Mouse (Mus musculus): Measurements from ENCODE around the gene Gm20388. TPM values are rescaled to one million over a fixed set of nuclear protein-coding genes. Genes with fewer than 3 reads are reported as not detected.
A peak's percentile ranks its signal among the peaks of the same experiment; 100 is the strongest.

The Gm20388 gene
- polyA plus RNA-seq, 1 experiment from 2014 or later: not detected

- H3K27ac ChIP-seq (replicated peaks in 1 of 2; ENCODE audit: control insufficient read depth in 1 of 2, insufficient read depth in 1 of 2, low read depth in 2 of 2, low read length in 2 of 2): peak within 1 kb of the TSS; percentile 90 to 94
- peak within 1 kb of the TSS; percentile 71 to 88 for H3K4me3 ChIP-seq (ENCODE audit: control insufficient read depth in 1 of 2, insufficient read depth in 1 of 2, low read depth in 1 of 2, low read length in 2 of 2)
- peaks cover 14 to 24% of the 10 kb centered on the region in 2 experiments for H3K4me1 ChIP-seq (ENCODE audit: control insufficient read depth in 2 of 2, insufficient read depth in 2 of 2, low read length in 2 of 2)
- WGBS: under 1% methylated on average over 62 of the region's 62 CpGs
- peak within 1 kb of the TSS; percentile 93 for H3K9ac ChIP-seq (ENCODE audit: low read length)
- peaks cover 33% of the 10 kb centered on the region for H3K36me3 ChIP-seq (ENCODE audit: control insufficient read depth, insufficient read depth, low read length)
- ATAC-seq (ENCODE audit: insufficient number of reproducible peaks, insufficient read depth, low FRiP score, low read depth): peak; percentile 92
- no peaks in the 10 kb centered on the region for H3K9me3 ChIP-seq (ENCODE audit: control insufficient read depth, low read length)
- peak within 1 kb of the TSS; percentile 92 for H3K4me2 ChIP-seq (ENCODE audit: low read length)
- H3K27me3 ChIP-seq (ENCODE audit: control insufficient read depth, insufficient read depth, low read length): no peaks in the 10 kb centered on the region
Observed at GRCm38 (mm10) chr8:122567361-122568108, 2656.9 kb downstream of the Gm20388 start, which contains the start of gene Cdt1. Gene Cdt1 (plus strand): TSS chr8:122568015.

- ATAC-seq (ENCODE audit: insufficient number of reproducible peaks, insufficient read depth, low FRiP score, low read depth): peak; percentile 35
- Histone ChIP-seq H3K4me3 (ENCODE audit: control insufficient read depth in 1 of 2, insufficient read depth in 1 of 2, low read depth in 1 of 2, low read length in 2 of 2) (peak overlapping the region; percentile 71 to 88), H3K9ac (ENCODE audit: low read length) (peak overlapping the region; percentile 93), H3K9me3 (ENCODE audit: control insufficient read depth, low read length) (no peaks in the 10 kb centered on the region), H3K36me3 (ENCODE audit: control insufficient read depth, insufficient read depth, low read length) (peaks cover 39% of the 10 kb centered on the region), H3K27ac (replicated peaks in 1 of 2; ENCODE audit: control insufficient read depth in 1 of 2, insufficient read depth in 1 of 2, low read depth in 2 of 2, low read length in 2 of 2) (peak overlapping the region; percentile 76 to 94), H3K4me1 (ENCODE audit: control insufficient read depth in 2 of 2, insufficient read depth in 2 of 2, low read length in 2 of 2) (peaks cover 14 to 24% of the 10 kb centered on the region in 2 experiments), H3K4me2 (ENCODE audit: low read length) (peak overlapping the region; percentile 92), H3K27me3 (ENCODE audit: control insufficient read depth, insufficient read depth, low read length) (no peaks in the 10 kb centered on the region)
- 0% methylated on average over 34 of the region's 34 CpGs for WGBS
Observed at GRCm38 (mm10) chr8:122568109-122568504, 2657.5 kb downstream of the Gm20388 start.

- no peak for ATAC-seq (ENCODE audit: insufficient number of reproducible peaks, insufficient read depth, low FRiP score, low read depth)
- H3K4me1 ChIP-seq (ENCODE audit: control insufficient read depth in 2 of 2, insufficient read depth in 2 of 2, low read length in 2 of 2): peaks cover 14 to 24% of the 10 kb centered on the region in 2 experiments
- no peaks in the 10 kb centered on the region for H3K27me3 ChIP-seq (ENCODE audit: control insufficient read depth, insufficient read depth, low read length)
- 26% methylated on average over 10 of the region's 10 CpGs for WGBS
- peak overlapping the region; percentile 93 for H3K9ac ChIP-seq (ENCODE audit: low read length)
- peak overlapping the region; percentile 92 for H3K4me2 ChIP-seq (ENCODE audit: low read length)
- H3K4me3 ChIP-seq (ENCODE audit: control insufficient read depth in 1 of 2, insufficient read depth in 1 of 2, low read depth in 1 of 2, low read length in 2 of 2): peak overlapping the region; percentile 40 to 88
- no peaks in the 10 kb centered on the region for H3K9me3 ChIP-seq (ENCODE audit: control insufficient read depth, low read length)
- H3K36me3 ChIP-seq (ENCODE audit: control insufficient read depth, insufficient read depth, low read length): peaks cover 46% of the 10 kb centered on the region
- H3K27ac ChIP-seq (replicated peaks in 1 of 2; ENCODE audit: control insufficient read depth in 1 of 2, insufficient read depth in 1 of 2, low read depth in 2 of 2, low read length in 2 of 2): no peak overlapping the region
Observed at GRCm38 (mm10) chr8:122568881-122569309, 2658.3 kb downstream of the Gm20388 start.

- WGBS: 62% methylated on average over 9 of the region's 9 CpGs
- Histone ChIP-seq H3K27ac (replicated peaks in 1 of 2; ENCODE audit: control insufficient read depth in 1 of 2, insufficient read depth in 1 of 2, low read depth in 2 of 2, low read length in 2 of 2) (no peak overlapping the region), H3K9me3 (ENCODE audit: control insufficient read depth, low read length) (no peaks in the 10 kb centered on the region), H3K4me3 (ENCODE audit: control insufficient read depth in 1 of 2, insufficient read depth in 1 of 2, low read depth in 1 of 2, low read length in 2 of 2) (peak overlapping the region; percentile 40 to 88), H3K4me1 (ENCODE audit: control insufficient read depth in 2 of 2, insufficient read depth in 2 of 2, low read length in 2 of 2) (peaks cover 14 to 28% of the 10 kb centered on the region in 2 experiments), H3K27me3 (ENCODE audit: control insufficient read depth, insufficient read depth, low read length) (no peaks in the 10 kb centered on the region), H3K4me2 (ENCODE audit: low read length) (peak overlapping the region; percentile 92), H3K36me3 (ENCODE audit: control insufficient read depth, insufficient read depth, low read length) (peaks cover 51% of the 10 kb centered on the region), H3K9ac (ENCODE audit: low read length) (peak overlapping the region; percentile 93)
- ATAC-seq (ENCODE audit: insufficient number of reproducible peaks, insufficient read depth, low FRiP score, low read depth): no peak
Observed at GRCm38 (mm10) chr8:122569329-122569728, 2658.7 kb downstream of the Gm20388 start.

GRCm38 (mm10) chr8:122569996-122570395 is 2659.4 kb downstream of the Gm20388 start:
- Histone ChIP-seq H3K9ac (ENCODE audit: low read length) (no peak overlapping the region), H3K4me3 (ENCODE audit: control insufficient read depth in 1 of 2, insufficient read depth in 1 of 2, low read depth in 1 of 2, low read length in 2 of 2) (no peak overlapping the region), H3K4me1 (ENCODE audit: control insufficient read depth in 2 of 2, insufficient read depth in 2 of 2, low read length in 2 of 2) (peaks cover 21 to 34% of the 10 kb centered on the region in 2 experiments), H3K4me2 (ENCODE audit: low read length) (no peak overlapping the region), H3K27me3 (ENCODE audit: control insufficient read depth, insufficient read depth, low read length) (no peaks in the 10 kb centered on the region), H3K36me3 (ENCODE audit: control insufficient read depth, insufficient read depth, low read length) (peaks cover 52% of the 10 kb centered on the region), H3K9me3 (ENCODE audit: control insufficient read depth, low read length) (no peaks in the 10 kb centered on the region), H3K27ac (replicated peaks in 1 of 2; ENCODE audit: control insufficient read depth in 1 of 2, insufficient read depth in 1 of 2, low read depth in 2 of 2, low read length in 2 of 2) (no peak overlapping the region)
- no peak for ATAC-seq (ENCODE audit: insufficient number of reproducible peaks, insufficient read depth, low FRiP score, low read depth)
- WGBS: 94% methylated on average over 16 of the region's 16 CpGs

- Histone ChIP-seq H3K9me3 (ENCODE audit: control insufficient read depth, low read length) (no peaks in the 10 kb centered on the region), H3K27me3 (ENCODE audit: control insufficient read depth, insufficient read depth, low read length) (no peaks in the 10 kb centered on the region), H3K36me3 (ENCODE audit: control insufficient read depth, insufficient read depth, low read length) (peaks cover 52% of the 10 kb centered on the region), H3K27ac (replicated peaks in 1 of 2; ENCODE audit: control insufficient read depth in 1 of 2, insufficient read depth in 1 of 2, low read depth in 2 of 2, low read length in 2 of 2) (no peak overlapping the region), H3K4me2 (ENCODE audit: low read length) (no peak overlapping the region), H3K4me3 (ENCODE audit: control insufficient read depth in 1 of 2, insufficient read depth in 1 of 2, low read depth in 1 of 2, low read length in 2 of 2) (no peak overlapping the region), H3K9ac (ENCODE audit: low read length) (no peak overlapping the region), H3K4me1 (ENCODE audit: control insufficient read depth in 2 of 2, insufficient read depth in 2 of 2, low read length in 2 of 2) (peaks cover 32 to 46% of the 10 kb centered on the region in 2 experiments)
- ATAC-seq (ENCODE audit: insufficient number of reproducible peaks, insufficient read depth, low FRiP score, low read depth): no peak
- WGBS: 93% methylated on average over 11 of the region's 11 CpGs
Observed at GRCm38 (mm10) chr8:122571153-122571552, 2660.5 kb downstream of the Gm20388 start.

- Histone ChIP-seq H3K36me3 (ENCODE audit: control insufficient read depth, insufficient read depth, low read length) (peaks cover 52% of the 10 kb centered on the region), H3K9me3 (ENCODE audit: control insufficient read depth, low read length) (no peaks in the 10 kb centered on the region), H3K4me3 (ENCODE audit: control insufficient read depth in 1 of 2, insufficient read depth in 1 of 2, low read depth in 1 of 2, low read length in 2 of 2) (no peak overlapping the region), H3K4me2 (ENCODE audit: low read length) (no peak overlapping the region), H3K4me1 (ENCODE audit: control insufficient read depth in 2 of 2, insufficient read depth in 2 of 2, low read length in 2 of 2) (peaks cover 31 to 43% of the 10 kb centered on the region in 2 experiments), H3K27ac (replicated peaks in 1 of 2; ENCODE audit: control insufficient read depth in 1 of 2, insufficient read depth in 1 of 2, low read depth in 2 of 2, low read length in 2 of 2) (no peak overlapping the region), H3K9ac (ENCODE audit: low read length) (no peak overlapping the region), H3K27me3 (ENCODE audit: control insufficient read depth, insufficient read depth, low read length) (no peaks in the 10 kb centered on the region)
- no peak for ATAC-seq (ENCODE audit: insufficient number of reproducible peaks, insufficient read depth, low FRiP score, low read depth)
- WGBS: 92% methylated on average over 17 of the region's 17 CpGs
Observed at GRCm38 (mm10) chr8:122571750-122572267, 2661.2 kb downstream of the Gm20388 start.

Data from heart, embryonic 14.5 days (tissue).